ENCODE assay signal across 10 mouse cellular contexts in genomic region chr15:78178397-78178796, GRCm38 (mm10). TPM values are rescaled to one million over a fixed set of nuclear protein-coding genes. Genes with fewer than 3 reads are reported as not detected.
A peak's percentile ranks its signal among the peaks of the same experiment; 100 is the strongest.
DNase-seq lines count a peak whose midpoint lies in the region; ATAC-seq and TF ChIP-seq lines count a peak whose summit lies in the region.
"Had no signal": no experiment of that assay in that cellular context is flagged by ENCODE, and none has a peak within 500 bp of the region (broad histone marks: within the 10 kb centered on the region; RNA-seq: fewer than 3 reads in every experiment).

No protein-coding gene starts in this region.

- ATAC-seq in kidney, embryonic 14.5 days (ENCODE audit: low FRiP score, low TSS enrichment): no peak

- no peaks in the 10 kb centered on the region for H3K36me3 ChIP-seq in kidney, embryonic 14.5 days (ENCODE audit: control insufficient read depth, insufficient read depth, low read length)
- H3K36me3 ChIP-seq: embryonic facial prominence, embryonic 13.5 days; stomach, embryonic 15.5 days had no signal

- no peaks in the 10 kb centered on the region for H3K9me3 ChIP-seq in kidney, embryonic 14.5 days (ENCODE audit: control insufficient read depth, low read length)
- H3K9me3 ChIP-seq: embryonic facial prominence, embryonic 13.5 days; stomach, embryonic 15.5 days had no signal

- H3K4me1 ChIP-seq in kidney, embryonic 14.5 days (ENCODE audit: control insufficient read depth, insufficient read depth, low read length): peaks cover 3% of the 10 kb centered on the region; the same call in 1 of the 2 replicates
- H3K4me1 ChIP-seq in cerebellum, adult 2 months (ENCODE audit: control insufficient read depth, insufficient read depth, low read length): peaks cover 4% of the 10 kb centered on the region

- WGBS in kidney, embryonic 14.5 days: 5% methylated on average over 9 of the region's 9 CpGs
- WGBS in cerebellum, adult 2 months: 6% methylated on average over 9 of the region's 9 CpGs

- H3K4me3 ChIP-seq in kidney, embryonic 14.5 days (ENCODE audit: low read length): no peak overlapping the region
- no peak overlapping the region for H3K4me3 ChIP-seq in cerebellum, adult 2 months (replicated peaks; ENCODE audit: insufficient read depth, low read depth, low read length)
- H3K4me3 ChIP-seq: embryonic facial prominence, embryonic 13.5 days; stomach, embryonic 15.5 days had no signal

- no peak for TF ChIP-seq POLR2A in cerebellum, adult 2 months (IDR thresholded peaks at IDR 0.05; ENCODE audit: borderline replicate concordance, insufficient read depth, low read length)

- H3K9ac ChIP-seq in kidney, embryonic 14.5 days (ENCODE audit: low read depth, low read length): no peak overlapping the region
- H3K9ac ChIP-seq: embryonic facial prominence, embryonic 13.5 days; stomach, embryonic 15.5 days had no signal

- H3K27ac ChIP-seq in kidney, embryonic 14.5 days (ENCODE audit: low read depth, low read length): no peak overlapping the region
- H3K27ac ChIP-seq in cerebellum, adult 2 months (ENCODE audit: insufficient read depth, low read length): no peak overlapping the region
- H3K27ac ChIP-seq: embryonic facial prominence, embryonic 13.5 days; stomach, embryonic 15.5 days had no signal

- H3K4me2 ChIP-seq in kidney, embryonic 14.5 days (replicated peaks; ENCODE audit: low read depth, low read length): no peak overlapping the region
- H3K4me2 ChIP-seq: embryonic facial prominence, embryonic 13.5 days; stomach, embryonic 15.5 days had no signal

- peak; percentile 90 for TF ChIP-seq CTCF in cerebellum, adult 2 months (IDR thresholded peaks at IDR 0.05; ENCODE audit: borderline replicate concordance, insufficient read depth, low read depth, low read length)

- DNase-seq in kidney, adult 18-20 months: peak; percentile 82
- peak; percentile 81 to 86 for DNase-seq in cerebellum, adult 2 months
- peak; percentile 55 for DNase-seq in gastrocnemius, postnatal 25 days
- DNase-seq in layer of hippocampus, adult 11-12 months (ENCODE audit: low spot score): peak; percentile 84
- DNase-seq in lung, postnatal 25 days (ENCODE audit: low spot score): peak; percentile 72
- peak; percentile 41 for DNase-seq in retina, adult 2 months (ENCODE audit: low read depth, low spot score)
- peak; percentile 86 for DNase-seq in thymus, postnatal 25 days

- no peaks in the 10 kb centered on the region for H3K27me3 ChIP-seq in kidney, embryonic 14.5 days (ENCODE audit: control insufficient read depth, insufficient read depth, low read length)
- no peaks in the 10 kb centered on the region for H3K27me3 ChIP-seq in cerebellum, adult 2 months (ENCODE audit: control insufficient read depth, insufficient read depth, low read length)
- H3K27me3 ChIP-seq: stomach, embryonic 15.5 days had no signal

RNA-seq across cellular contexts. Expression of gene Ift27, which starts 4.5 kb away (rescaled TPM):
- polyA plus RNA-seq in kidney, embryonic 14.5 days (2014; fragmentation: Nextera tagmentation; extraction: Ambion mirVana): 92.9 and 105 TPM in 2 replicates
- polyA plus RNA-seq in cerebellum, adult 2 months (2012; rRNA removed): 52.0 and 56.5 TPM in 2 replicates
- total RNA-seq in gastrocnemius, postnatal 25 days (2021): 10 to 100 TPM; 20.2 to 22.5 TPM

RNA-seq across cellular contexts. Expression of gene Pvalb, which starts 27.8 kb away (rescaled TPM):
- polyA plus RNA-seq in kidney, embryonic 14.5 days (2014; fragmentation: Nextera tagmentation; extraction: Ambion mirVana): not detected in 2 replicates
- 1,013 and 1,016 TPM in 2 replicates for polyA plus RNA-seq in cerebellum, adult 2 months (2012; rRNA removed)
- over 10,000 TPM; 18,412 to 20,409 TPM for total RNA-seq in gastrocnemius, postnatal 25 days (2021)
- polyA plus RNA-seq: embryonic facial prominence, embryonic 13.5 days had no signal

RNA-seq across cellular contexts. Expression of gene Cacng2, which starts 58.6 kb away (rescaled TPM):
- polyA plus RNA-seq in kidney, embryonic 14.5 days (2014; fragmentation: Nextera tagmentation; extraction: Ambion mirVana): not detected in 2 replicates
- 45.8 and 48.5 TPM in 2 replicates for polyA plus RNA-seq in cerebellum, adult 2 months (2012; rRNA removed)
- total RNA-seq in gastrocnemius, postnatal 25 days (2021): not detected

Comparison
In these comparisons a context has a peak if more than half of its experiments do, and no peak if none do; other contexts are left out.
1. RNA of gene Pvalb, which starts 27.8 kb away (polyA plus RNA-seq): 1,013 to 1,016 TPM in cerebellum, adult 2 months; not detected in kidney, embryonic 14.5 days; every median in the first group is over 1,000 times any median in the second.
2. RNA of gene Cacng2, which starts 58.6 kb away (polyA plus RNA-seq): 45.8 to 48.5 TPM in cerebellum, adult 2 months; not detected in kidney, embryonic 14.5 days; every median in the first group is over 10 times any median in the second.
3. Peak in every context shown above with its lines, with median percentiles within 50 percentile points of each other: DNase-seq.